ENCODE assay signal across 8 mouse cellular contexts in the genomic region with DNA sequence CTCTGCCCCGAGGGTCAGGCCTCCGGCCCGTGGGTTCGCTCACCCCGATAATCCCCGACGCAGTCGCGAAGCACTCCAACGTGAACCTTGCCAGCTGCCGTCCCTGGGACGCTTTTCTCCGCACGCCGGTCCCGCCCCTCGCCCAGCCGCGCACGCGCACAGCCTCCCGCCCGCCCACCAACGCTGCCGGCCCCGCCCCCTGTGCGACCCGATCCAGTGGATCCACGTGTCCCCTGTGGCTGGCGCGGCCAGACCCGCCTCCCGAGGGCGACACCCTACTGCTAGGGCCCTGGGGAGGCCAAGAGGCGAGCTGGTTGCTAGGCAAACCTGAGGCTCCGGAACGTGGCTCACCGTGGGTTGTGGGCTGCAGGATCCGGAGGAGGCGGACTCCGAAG. TPM values are rescaled to one million over a fixed set of nuclear protein-coding genes. Genes with fewer than 3 reads are reported as not detected.
A peak's percentile ranks its signal among the peaks of the same experiment; 100 is the strongest.
DNase-seq lines count a peak whose midpoint lies in the region; ATAC-seq and TF ChIP-seq lines count a peak whose summit lies in the region.

A gene (minus strand): TSS at position 144 of the 395 bp plus-strand sequence.

- DNase-seq in CH12.LX (ENCODE audit: extremely low read depth): peak; percentile 92
- DNase-seq in c-Kit-positive CD71-positive TER-119-negative erythroid progenitor cells, embryonic 14.5 days (ENCODE audit: low read depth): peak; percentile 75
- peak; percentile 93 for DNase-seq in heart, postnatal 0 days (ENCODE audit: low spot score)
- no peak for DNase-seq in large intestine, adult 2 months (ENCODE audit: low read depth, low spot score)
- peak; percentile 99 for DNase-seq in liver, postnatal 0 days
- peak; percentile 99 for DNase-seq in testis, postnatal 10 days (ENCODE audit: low spot score)

- H3K4me1 ChIP-seq in CH12.LX (ENCODE audit: control insufficient read depth in 1 of 2, insufficient read depth in 2 of 2): peaks cover 9 to 20% of the 10 kb centered on the region in 2 experiments
- peaks cover 12% of the 10 kb centered on the region for H3K4me1 ChIP-seq in forebrain, embryonic 12.5 days
- peaks cover 12% of the 10 kb centered on the region for H3K4me1 ChIP-seq in heart, postnatal 0 days (ENCODE audit: control insufficient read depth, insufficient read depth)
- peaks cover 22% of the 10 kb centered on the region for H3K4me1 ChIP-seq in liver, postnatal 0 days (ENCODE audit: insufficient read depth)
- peaks cover 12% of the 10 kb centered on the region for H3K4me1 ChIP-seq in neural tube, embryonic 14.5 days (ENCODE audit: control insufficient read depth, insufficient read depth, low read length)

- dilution Hi-C loops in CH12.LX (cut with MboI; ENCODE audit: extremely low pct_ligation_motif_present, extremely low pct_unique_long_range_greater_than_20kb, low sequenced_read_pairs): no loop called here

- under 1% methylated on average over 41 of the region's 41 CpGs for WGBS in forebrain, embryonic 12.5 days
- under 1% methylated on average over 41 of the region's 41 CpGs for WGBS in heart, postnatal 0 days
- whole genome bisulfite sequencing in large intestine, adult 2 months: under 1% methylated on average over 41 of the region's 41 CpGs
- 1% methylated on average over 41 of the region's 41 CpGs for WGBS in liver, postnatal 0 days (ENCODE audit: insufficient replicate concordance)
- WGBS in neural tube, embryonic 14.5 days: under 1% methylated on average over 41 of the region's 41 CpGs

- peak within 1 kb of the TSS; percentile 68 for H3K4me2 ChIP-seq in CH12.LX (ENCODE audit: insufficient read depth, low read depth, poor library complexity, severe bottlenecking)
- H3K4me2 ChIP-seq in forebrain, embryonic 12.5 days: peak within 1 kb of the TSS; percentile 87
- H3K4me2 ChIP-seq in heart, postnatal 0 days (ENCODE audit: low read depth, low read length): peak within 1 kb of the TSS; percentile 73
- H3K4me2 ChIP-seq in liver, postnatal 0 days (ENCODE audit: low read depth, low read length): peak within 1 kb of the TSS; percentile 83
- peak within 1 kb of the TSS; percentile 78 for H3K4me2 ChIP-seq in neural tube, embryonic 14.5 days (ENCODE audit: low read depth, low read length)

- H3K4me3 ChIP-seq in CH12.LX (replicated peaks in 1 of 3; ENCODE audit: low read depth in 2 of 3, low read length in 2 of 3, poor library complexity in 1 of 3): peak within 1 kb of the TSS; percentile 95 to 99 (median 98)
- peak within 1 kb of the TSS; percentile 85 for H3K4me3 ChIP-seq in forebrain, embryonic 12.5 days (replicated peaks)
- peak within 1 kb of the TSS; percentile 86 for H3K4me3 ChIP-seq in heart, postnatal 0 days (ENCODE audit: low read depth, low read length)
- peak within 1 kb of the TSS; percentile 75 for H3K4me3 ChIP-seq in liver, postnatal 0 days (ENCODE audit: low read depth, low read length)
- peak within 1 kb of the TSS; percentile 89 for H3K4me3 ChIP-seq in neural tube, embryonic 14.5 days (ENCODE audit: low read depth, low read length)

- TF ChIP-seq CTCF in CH12.LX (conservative IDR thresholded peaks at IDR 0.05 in 1 of 2, IDR thresholded peaks at IDR 0.05 in 1 of 2; ENCODE audit: low read depth in 2 of 2, low read length in 2 of 2): no peak
- 0 out of 2 replicates have a peak, but pooled peaks have one; percentile 27 for TF ChIP-seq CTCF in heart, postnatal 0 days (IDR thresholded peaks at IDR 0.05; ENCODE audit: low read depth)
- TF ChIP-seq CTCF in liver, postnatal 0 days (IDR thresholded peaks at IDR 0.05; ENCODE audit: low read depth): peak; percentile 51

- peaks cover 16% of the 10 kb centered on the region for H3K27me3 ChIP-seq in CH12.LX (replicated peaks)
- H3K27me3 ChIP-seq in forebrain, embryonic 12.5 days: peaks cover 13% of the 10 kb centered on the region; the same call in 1 of the 2 replicates
- H3K27me3 ChIP-seq in heart, postnatal 0 days (ENCODE audit: control insufficient read depth, insufficient read depth, low read length): no peaks in the 10 kb centered on the region
- no peaks in the 10 kb centered on the region for H3K27me3 ChIP-seq in liver, postnatal 0 days (ENCODE audit: insufficient read depth, low read length)
- no peaks in the 10 kb centered on the region for H3K27me3 ChIP-seq in neural tube, embryonic 14.5 days (ENCODE audit: control insufficient read depth, insufficient read depth, low read length)

- no peak within 1 kb of the TSS for H3K27ac ChIP-seq in CH12.LX (ENCODE audit: insufficient read depth, low read depth)
- peak within 1 kb of the TSS; percentile 46; the same call in 1 of the 2 replicates for H3K27ac ChIP-seq in forebrain, embryonic 12.5 days
- H3K27ac ChIP-seq in heart, postnatal 0 days (ENCODE audit: low read depth): peak within 1 kb of the TSS; percentile 66
- peak within 1 kb of the TSS; percentile 85 for H3K27ac ChIP-seq in liver, postnatal 0 days (ENCODE audit: low read depth)
- peak within 1 kb of the TSS; percentile 61 for H3K27ac ChIP-seq in neural tube, embryonic 14.5 days (ENCODE audit: low read depth, low read length)

- in situ Hi-C loops in CH12.LX (cut with MboI; ENCODE audit: low pct_ligation_motif_present, low pct_unique_long_range_greater_than_20kb, low sequenced_read_pairs): no loop called here

- H3K79me2 ChIP-seq in CH12.LX (replicated peaks; ENCODE audit: control insufficient read depth, extremely low read depth, insufficient read depth, poor library complexity, severe bottlenecking): peaks cover 2% of the 10 kb centered on the region; the same call in 1 of the 2 replicates

- TF ChIP-seq RAD21 in CH12.LX (IDR thresholded peaks at IDR 0.05; ENCODE audit: low read depth, low read length): no peak; the same call in 1 of the 2 replicates

- no peak for TF ChIP-seq EP300 in CH12.LX (IDR thresholded peaks at IDR 0.05; ENCODE audit: low read length)
- TF ChIP-seq EP300 in heart, postnatal 0 days (IDR thresholded peaks at IDR 0.05; ENCODE audit: low read depth): no peak
- TF ChIP-seq EP300 in liver, postnatal 0 days (IDR thresholded peaks at IDR 0.05; ENCODE audit: low read depth): no peak

- H3K9me3 ChIP-seq in CH12.LX (replicated peaks; ENCODE audit: low read length): no peaks in the 10 kb centered on the region
- no peaks in the 10 kb centered on the region for H3K9me3 ChIP-seq in forebrain, embryonic 12.5 days
- peaks cover 6% of the 10 kb centered on the region for H3K9me3 ChIP-seq in heart, postnatal 0 days (replicated peaks; ENCODE audit: control insufficient read depth, low read length)
- no peaks in the 10 kb centered on the region for H3K9me3 ChIP-seq in liver, postnatal 0 days (ENCODE audit: low read length)
- no peaks in the 10 kb centered on the region for H3K9me3 ChIP-seq in neural tube, embryonic 14.5 days (ENCODE audit: control insufficient read depth, low read length)

- TF ChIP-seq POLR2A in CH12.LX (IDR thresholded peaks at IDR 0.05; ENCODE audit: low read depth, low read length): peak; percentile 83

- peak; percentile 92 for ATAC-seq in forebrain, embryonic 12.5 days (ENCODE audit: low FRiP score)
- peak; percentile 96 for ATAC-seq in heart, postnatal 0 days (ENCODE audit: insufficient read depth, low read depth)
- peak; percentile 93 for ATAC-seq in liver, postnatal 0 days
- peak; percentile 89 for ATAC-seq in neural tube, embryonic 14.5 days (ENCODE audit: low read depth)

- peak within 1 kb of the TSS; percentile 93 for H3K9ac ChIP-seq in CH12.LX (ENCODE audit: insufficient read depth, low read depth)
- H3K9ac ChIP-seq in forebrain, embryonic 12.5 days: peak within 1 kb of the TSS; percentile 89
- peak within 1 kb of the TSS; percentile 80 for H3K9ac ChIP-seq in heart, postnatal 0 days (replicated peaks; ENCODE audit: low read depth, low read length)
- H3K9ac ChIP-seq in liver, postnatal 0 days (replicated peaks): peak within 1 kb of the TSS; percentile 76
- peak within 1 kb of the TSS; percentile 95 for H3K9ac ChIP-seq in neural tube, embryonic 14.5 days (replicated peaks; ENCODE audit: low read depth, low read length)

- H3K36me3 ChIP-seq in CH12.LX (replicated peaks in 1 of 2; ENCODE audit: control insufficient read depth in 1 of 2, insufficient read depth in 1 of 2, low read length in 1 of 2): peaks cover 2 to 29% of the 10 kb centered on the region in 2 experiments
- H3K36me3 ChIP-seq in forebrain, embryonic 12.5 days (replicated peaks): peaks cover 15% of the 10 kb centered on the region
- H3K36me3 ChIP-seq in heart, postnatal 0 days (replicated peaks; ENCODE audit: control insufficient read depth, insufficient read depth, low read length): peaks cover 11% of the 10 kb centered on the region; the same call in 1 of the 2 replicates
- peaks cover 3% of the 10 kb centered on the region; the same call in 1 of the 2 replicates for H3K36me3 ChIP-seq in liver, postnatal 0 days (replicated peaks; ENCODE audit: insufficient read depth, low read length)
- H3K36me3 ChIP-seq in neural tube, embryonic 14.5 days (ENCODE audit: control insufficient read depth, insufficient read depth, low read length): no peaks in the 10 kb centered on the region

TF ChIP-seq in CH12.LX, 34 proteins besides CTCF, POLR2A, EP300 and RAD21 (continues in another document):
- no peak for TF ChIP-seq RCOR1 (conservative IDR thresholded peaks at IDR 0.05; ENCODE audit: low read depth, low read length)
- peak; percentile 74 for TF ChIP-seq ZMIZ1 (IDR thresholded peaks at IDR 0.05; ENCODE audit: low read depth, low read length)
- peak; percentile 57; the same call in 1 of the 2 replicates for TF ChIP-seq ELF1 (IDR thresholded peaks at IDR 0.05; ENCODE audit: low read depth, low read length)
- TF ChIP-seq E2F4 (IDR thresholded peaks at IDR 0.05; ENCODE audit: insufficient replicate concordance, low read depth, low read length): no peak
- TF ChIP-seq NELFE (IDR thresholded peaks at IDR 0.05; ENCODE audit: low read depth, low read length): peak; percentile 75
- peak; percentile 60; the same call in 1 of the 2 replicates for TF ChIP-seq TCF12 (IDR thresholded peaks at IDR 0.05; ENCODE audit: low read depth, low read length)
- TF ChIP-seq IRF4 (IDR thresholded peaks at IDR 0.05; ENCODE audit: low read depth, low read length): peak; percentile 36; the same call in 1 of the 2 replicates
- TF ChIP-seq USF1 (IDR thresholded peaks at IDR 0.05; ENCODE audit: low read depth, low read length): peak; percentile 65
- no peak for TF ChIP-seq ZNF384 (IDR thresholded peaks at IDR 0.05; ENCODE audit: low read depth, low read length)
- no peak for TF ChIP-seq TBP (conservative IDR thresholded peaks at IDR 0.05; ENCODE audit: low read depth, low read length)

RNA-seq across cellular contexts. Expression of the gene that starts here (rescaled TPM):
- 39.1 and 42.5 TPM in 2 replicates for total RNA-seq in CH12.LX (2012; rRNA removed)
- 39.1 and 41.9 TPM in 2 replicates for total RNA-seq in CH12.LX (2014; rRNA removed)
- polyA plus RNA-seq in CH12.LX (2012; ENCODE audit: insufficient read length, low read depth): 24.7 and 26.0 TPM in 2 replicates
- polyA plus RNA-seq in forebrain, embryonic 12.5 days (2016; fragmentation: Nextera tagmentation; extraction: Ambion mirVana): 50.9 and 53.3 TPM in 2 replicates
- total RNA-seq in heart, postnatal 0 days (2014; rRNA removed; ENCODE audit: low replicate concordance): 71.0 and 78.3 TPM in 2 replicates
- 75.1 and 77.2 TPM in 2 replicates for polyA plus RNA-seq in heart, postnatal 0 days (2015; fragmentation: Nextera tagmentation; extraction: Ambion mirVana)
- polyA plus RNA-seq in large intestine, adult 2 months (2012; rRNA removed): 153 and 176 TPM in 2 replicates
- 139 and 148 TPM in 2 replicates for polyA plus RNA-seq in liver, postnatal 0 days (2015; fragmentation: Nextera tagmentation; extraction: Ambion mirVana)
- polyA plus RNA-seq in neural tube, embryonic 14.5 days (2014; fragmentation: Nextera tagmentation; extraction: Ambion mirVana): 38.3 and 45.2 TPM in 2 replicates

Comparison
In these comparisons a context has a peak if more than half of its experiments do, and no peak if none do; other contexts are left out.
1. CTCF ChIP-seq: peak in heart, postnatal 0 days (single experiment) and liver, postnatal 0 days (single experiment); none in CH12.LX (0 of 2).
2. Peak in every context shown above with its lines, with median percentiles within 50 percentile points of each other: H3K4me2 ChIP-seq, H3K4me3 ChIP-seq, H3K9ac ChIP-seq and ATAC-seq.